Mouse (Mus musculus) intestine, postnatal 0 days (tissue): ENCODE results near the gene Gm45753. TPM values are rescaled to one million over a fixed set of nuclear protein-coding genes. Genes with fewer than 3 reads are reported as not detected.
A peak's percentile ranks its signal among the peaks of the same experiment; 100 is the strongest.

ENCODE experiments used
- ATAC-seq: fragments of 200-750 bp; cut with Nextera tagmentation; 2 replicates; pipeline ENCODE4 v1.8.0; 2017; ENCODE audit warnings: mild to moderate bottlenecking, moderate TSS enrichment, moderate library complexity
- H3K27ac ChIP-seq: fragments of 300-500 bp; sonication (generic); 2 replicates; pipeline ENCODE4 v1.5.1; 2014; ENCODE audit warnings: mild to moderate bottlenecking, low read depth, low read length, moderate library complexity
- H3K27me3 ChIP-seq: fragments of 300-500 bp; sonication (generic); replicated peaks from 2 replicates; pipeline ENCODE4 v1.6.1; 2014; ENCODE audit warnings: low read length, mixed read lengths; ENCODE audit not compliant: control insufficient read depth, insufficient read depth
- H3K36me3 ChIP-seq: fragments of 300-500 bp; sonication (generic); 2 replicates; pipeline ENCODE4 v1.6.1; 2014; ENCODE audit warnings: mild to moderate bottlenecking, moderate library complexity; ENCODE audit not compliant: control insufficient read depth, insufficient read depth
- H3K4me1 ChIP-seq: fragments of 300-500 bp; sonication (generic); replicated peaks from 2 replicates; pipeline ENCODE4 v1.6.1; 2014; ENCODE audit warnings: antibody characterized with exemption, low read length, mixed read lengths; ENCODE audit not compliant: control insufficient read depth, insufficient read depth
- H3K4me2 ChIP-seq: fragments of 300-500 bp; sonication (generic); replicated peaks from 2 replicates; pipeline ENCODE4 v1.6.1; 2014; ENCODE audit warnings: low read depth, mild to moderate bottlenecking, moderate library complexity
- H3K4me3 ChIP-seq: fragments of 300-500 bp; sonication (generic); 2 replicates; pipeline ENCODE4 v1.5.1; 2014; ENCODE audit warnings: low read depth, low read length
- H3K9ac ChIP-seq: fragments of 300-500 bp; sonication (generic); 2 replicates; pipeline ENCODE4 v1.6.1; 2014; ENCODE audit warnings: mild to moderate bottlenecking, low read depth, low read length
- H3K9me3 ChIP-seq: fragments of 300-500 bp; sonication (generic); 2 replicates; pipeline ENCODE4 v1.6.1; 2016; ENCODE audit warnings: mixed run types; ENCODE audit not compliant: control insufficient read depth
- CTCF ChIP-seq: sonication (generic); IDR thresholded peaks from 2 replicates; pipeline ENCODE4 v1.5.1; 2016; ENCODE audit warnings: low read depth, mild to moderate bottlenecking, control low read depth, antibody characterized with exemption, moderate library complexity
- WGBS: fragments of 180-500 bp; shearing (Covaris S2); extraction: QIAGEN DNeasy Blood & Tissue Kit; methylation state at CpG from one replicate; pipeline ENCODE4 v1.1.7; 2014; 5-methylcytosine and 5-hydroxymethylcytosine counted together
- polyA plus RNA-seq: library from polyadenylated mRNA; unstranded; fragments of >200 nt; fragmentation: Nextera tagmentation; extraction: Ambion mirVana; gene quantifications from 2 replicates; pipeline ENCODE4 v1.2.1, GENCODE M21; 2015

Gene Gm45753
- polyA plus RNA-seq, 1 experiment from 2014 or later: not detected

- Histone ChIP-seq H3K4me3 (no peak overlapping the region), H3K36me3 (no peaks in the 10 kb centered on the region), H3K27me3 (no peaks in the 10 kb centered on the region), H3K9me3 (no peaks in the 10 kb centered on the region), H3K4me2 (no peak overlapping the region), H3K9ac (no peak overlapping the region), H3K4me1 (no peaks in the 10 kb centered on the region), H3K27ac (no peak overlapping the region)
- WGBS: 83% methylated on average over 2 of the region's 2 CpGs
- ATAC-seq: no peak
- TF ChIP-seq CTCF: no peak
Measured at GRCm38 (mm10) chr8:45291790-45292189, 16.5 kb downstream of the Gm45753 start.

- Histone ChIP-seq H3K4me2 (no peak overlapping the region), H3K27me3 (no peaks in the 10 kb centered on the region), H3K36me3 (no peaks in the 10 kb centered on the region), H3K27ac (no peak overlapping the region), H3K9ac (no peak overlapping the region), H3K4me3 (no peak overlapping the region), H3K4me1 (no peaks in the 10 kb centered on the region), H3K9me3 (no peaks in the 10 kb centered on the region)
- TF ChIP-seq CTCF: no peak
- ATAC-seq: peak; percentile 36; the same call in 1 of the 2 replicates
- WGBS: 51% methylated on average over 8 of the region's 8 CpGs
Measured at GRCm38 (mm10) chr8:45281630-45282029, 26.6 kb downstream of the Gm45753 start.

GRCm38 (mm10) chr8:45277453-45277852 lies 30.8 kb downstream of the Gm45753 start:
- no peak overlapping the region for H3K4me3 ChIP-seq
- WGBS: 58% methylated on average over 3 of the region's 3 CpGs
- no peak overlapping the region for H3K27ac ChIP-seq
- no peak overlapping the region for H3K4me2 ChIP-seq
- no peaks in the 10 kb centered on the region for H3K4me1 ChIP-seq
- H3K9ac ChIP-seq: no peak overlapping the region
- no peaks in the 10 kb centered on the region for H3K27me3 ChIP-seq
- no peaks in the 10 kb centered on the region for H3K36me3 ChIP-seq
- no peak for ATAC-seq
- TF ChIP-seq CTCF: no peak
- no peaks in the 10 kb centered on the region for H3K9me3 ChIP-seq

- Histone ChIP-seq H3K4me2 (no peak overlapping the region), H3K27ac (no peak overlapping the region), H3K4me3 (no peak overlapping the region), H3K27me3 (no peaks in the 10 kb centered on the region), H3K9me3 (no peaks in the 10 kb centered on the region), H3K36me3 (no peaks in the 10 kb centered on the region), H3K4me1 (no peaks in the 10 kb centered on the region), H3K9ac (no peak overlapping the region)
- ATAC-seq: no peak
- WGBS: 64% methylated on average over 4 of the region's 4 CpGs
- TF ChIP-seq CTCF: no peak
Measured at GRCm38 (mm10) chr8:45274317-45274716, 33.9 kb downstream of the Gm45753 start.

- Histone ChIP-seq H3K27me3 (no peaks in the 10 kb centered on the region), H3K4me2 (no peak overlapping the region), H3K4me3 (no peak overlapping the region), H3K27ac (no peak overlapping the region), H3K9me3 (no peaks in the 10 kb centered on the region), H3K36me3 (no peaks in the 10 kb centered on the region), H3K4me1 (no peaks in the 10 kb centered on the region), H3K9ac (no peak overlapping the region)
- ATAC-seq: no peak
- no peak for TF ChIP-seq CTCF
Measured at GRCm38 (mm10) chr8:45269056-45269455, 39.2 kb downstream of the Gm45753 start.

GRCm38 (mm10) chr8:45268485-45268884 lies 39.8 kb downstream of the Gm45753 start:
- H3K4me3 ChIP-seq: no peak overlapping the region
- TF ChIP-seq CTCF: no peak
- no peaks in the 10 kb centered on the region for H3K27me3 ChIP-seq
- H3K4me2 ChIP-seq: no peak overlapping the region
- ATAC-seq: no peak
- no peaks in the 10 kb centered on the region for H3K36me3 ChIP-seq
- no peaks in the 10 kb centered on the region for H3K4me1 ChIP-seq
- no peak overlapping the region for H3K27ac ChIP-seq
- H3K9me3 ChIP-seq: no peaks in the 10 kb centered on the region
- H3K9ac ChIP-seq: no peak overlapping the region

- H3K36me3 ChIP-seq: no peaks in the 10 kb centered on the region
- H3K9me3 ChIP-seq: no peaks in the 10 kb centered on the region
- no peak overlapping the region for H3K9ac ChIP-seq
- TF ChIP-seq CTCF: no peak
- no peak overlapping the region for H3K4me3 ChIP-seq
- no peak overlapping the region for H3K4me2 ChIP-seq
- no peaks in the 10 kb centered on the region for H3K4me1 ChIP-seq
- H3K27me3 ChIP-seq: no peaks in the 10 kb centered on the region
- WGBS: 60% methylated on average over 4 of the region's 4 CpGs
- H3K27ac ChIP-seq: no peak overlapping the region
- no peak for ATAC-seq
Measured at GRCm38 (mm10) chr8:45267611-45268391, 40.5 kb downstream of the Gm45753 start.
